Mouse (Mus musculus) megakaryocyte-erythroid progenitor cell, adult 5-6 weeks (primary cell): ENCODE results near the gene Mipol1. TPM values are rescaled to one million over a fixed set of nuclear protein-coding genes. Genes with fewer than 3 reads are reported as not detected.

Experiments used
- ATAC-seq: replicated peaks from 2 replicates; pipeline ENCODE4 v1.8.0; 2016; ENCODE audit warnings: mild to moderate bottlenecking, inconsistent platforms; ENCODE audit not compliant: severe bottlenecking, poor library complexity, low FRiP score, low TSS enrichment
- total RNA-seq, 2 experiments: library from RNA; stranded (forward) in 1 of 2; stranded (reverse) in 1 of 2; fragments of 200-1000, 215-1000 nt in 1 of 2; fragments of >200 nt in 1 of 2; fragmentation: Nextera tagmentation in 1 of 2; gene quantifications; 2 replicates each; pipeline ENCODE4 v1.2.3; 2014 to 2017

Mipol1 gene
- total RNA-seq, 2 experiments from 2014 or later = 20.2 to 25.6 TPM

DNA sequence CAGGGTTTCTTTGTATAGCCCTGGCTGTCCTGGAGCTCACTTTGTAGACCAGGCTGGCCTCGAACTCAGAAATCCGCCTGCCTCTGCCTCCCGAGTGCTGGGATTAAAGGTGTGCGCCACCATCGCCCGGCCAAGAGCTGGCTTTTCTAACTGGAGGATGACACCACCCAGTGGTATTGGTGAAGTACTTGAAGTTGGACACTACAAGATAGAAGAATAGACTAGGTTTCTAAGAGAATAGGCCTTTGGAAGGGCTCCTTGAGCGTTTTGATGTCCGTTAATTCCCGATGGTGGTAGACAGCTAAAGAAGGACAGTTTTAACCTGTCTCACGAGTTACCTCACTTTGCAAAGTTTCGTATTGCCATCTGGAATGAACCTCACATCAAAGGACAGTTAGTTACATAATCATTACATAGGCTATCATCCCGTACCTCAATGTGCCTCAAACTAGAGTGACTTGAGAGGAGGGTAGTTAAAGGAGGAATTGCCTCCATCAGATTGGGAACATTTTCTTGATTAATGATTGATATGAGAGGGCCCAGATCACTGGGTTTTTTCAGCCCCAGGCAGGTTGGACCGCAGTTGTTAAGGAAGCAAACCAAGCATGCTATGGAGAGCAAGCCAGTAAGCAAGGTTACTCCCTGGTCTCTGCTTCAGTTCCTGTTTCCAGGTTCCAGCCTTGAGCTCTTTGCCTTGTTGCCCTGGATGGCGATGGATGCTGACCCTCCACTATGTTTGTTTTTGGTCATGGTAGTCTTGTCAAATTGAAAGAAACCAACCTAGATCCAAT is 1.1 kb downstream of the Mipol1 start:
- peak; percentile 53; the same call in 1 of the 2 replicates for ATAC-seq

DNA sequence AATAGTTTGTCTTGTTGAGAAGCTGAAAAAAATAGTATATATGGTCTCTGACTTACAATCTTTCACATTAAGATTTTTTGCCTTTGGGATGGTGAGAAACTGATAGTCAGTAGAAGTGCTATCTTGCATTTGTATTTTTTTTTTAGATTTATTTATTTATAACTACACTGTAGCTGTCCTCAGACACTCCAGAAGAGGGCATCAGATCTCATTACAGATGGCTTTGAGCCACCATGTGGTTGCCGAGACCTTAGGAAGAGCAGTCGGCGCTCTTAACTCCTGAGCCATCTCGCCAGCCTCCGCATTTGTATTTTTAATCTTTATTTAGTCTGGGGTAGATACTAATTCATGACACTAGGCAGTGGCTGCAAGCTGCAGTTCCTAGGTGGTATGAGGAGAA is 3.2 kb downstream of the Mipol1 start:
- ATAC-seq = no peak

DNA sequence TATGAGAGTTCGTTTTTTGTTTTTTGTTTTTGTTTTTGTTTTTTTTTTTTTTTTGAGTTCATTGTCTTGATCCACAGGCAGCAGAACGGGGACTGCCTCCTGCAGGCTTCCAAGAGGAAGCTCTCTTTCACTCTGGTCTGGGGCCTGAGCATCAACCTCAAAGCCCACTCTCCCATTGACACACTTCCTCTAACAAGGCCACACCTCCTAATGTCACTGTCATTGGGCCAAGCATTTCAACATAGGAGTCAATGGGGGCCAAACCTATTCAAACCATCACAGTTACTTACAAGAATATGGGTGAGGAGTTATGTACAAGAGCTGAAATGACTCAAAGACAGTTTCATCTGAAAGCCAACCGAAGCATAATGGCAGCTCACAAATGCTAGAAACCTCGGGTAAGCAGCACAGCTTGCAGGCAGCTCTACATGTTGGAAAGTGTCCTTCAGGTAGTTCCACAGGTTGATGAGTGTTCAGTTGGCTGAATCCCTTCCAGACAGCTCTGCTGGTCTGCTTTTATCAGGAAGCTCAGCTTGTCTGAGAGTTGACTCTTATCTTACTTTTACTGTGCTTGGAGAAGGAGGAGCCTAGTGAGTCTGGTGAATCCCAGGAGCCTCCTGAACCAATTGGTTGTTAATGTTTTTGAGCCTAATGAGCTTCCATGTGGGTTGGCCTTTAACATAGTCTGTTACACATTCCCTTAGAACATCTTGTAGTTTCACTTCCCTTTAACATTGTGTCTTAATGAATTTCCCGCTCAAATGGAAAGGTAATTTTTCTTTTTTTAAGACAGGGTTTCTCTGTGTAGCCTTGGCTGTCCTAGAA is 13.7 kb downstream of the Mipol1 start:
- peak; percentile 97 for ATAC-seq

GRCm38 (mm10) chr12:57258572-57258971 is 28.3 kb downstream of the Mipol1 start:
- ATAC-seq = no peak

GRCm38 (mm10) chr12:57275456-57275855 is 45.2 kb downstream of the Mipol1 start:
- ATAC-seq = no peak

GRCm38 (mm10) chr12:57281155-57282114 is 51.2 kb downstream of the Mipol1 start:
- peak; percentile 63; the same call in 1 of the 2 replicates for ATAC-seq

- no peak for ATAC-seq
These were observed 55.3 kb downstream of the Mipol1 start for GRCm38 (mm10) chr12:57285303-57286059.

GRCm38 (mm10) chr12:57307337-57307736 is 77.1 kb downstream of the Mipol1 start:
- no peak for ATAC-seq

GRCm38 (mm10) chr12:57307748-57308147 is 77.5 kb downstream of the Mipol1 start:
- ATAC-seq = no peak

DNA sequence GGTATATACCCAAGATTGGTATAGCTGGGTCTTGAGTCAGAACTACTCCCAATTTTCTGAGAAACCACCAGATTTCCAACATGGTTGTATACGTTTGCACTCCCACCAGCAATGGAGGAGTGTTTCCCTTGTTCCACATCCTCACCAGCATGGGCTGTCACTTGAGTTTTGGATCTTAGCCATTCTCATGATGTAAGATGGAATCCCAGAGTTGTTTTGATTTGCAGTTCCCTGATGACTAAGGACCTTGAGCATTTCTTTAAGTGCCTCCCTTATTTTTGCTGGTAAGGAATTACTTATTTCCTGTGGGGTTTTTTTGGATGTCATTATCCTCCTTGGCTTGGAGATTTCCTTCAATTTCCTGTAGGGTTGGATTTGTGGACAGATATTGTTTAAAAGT is 108.8 kb downstream of the Mipol1 start:
- no peak for ATAC-seq

- ATAC-seq = no peak
These were observed 109.9 kb downstream of the Mipol1 start for GRCm38 (mm10) chr12:57340111-57340510.

- no peak for ATAC-seq
These were observed 132.5 kb downstream of the Mipol1 start for GRCm38 (mm10) chr12:57362732-57363131.

DNA sequence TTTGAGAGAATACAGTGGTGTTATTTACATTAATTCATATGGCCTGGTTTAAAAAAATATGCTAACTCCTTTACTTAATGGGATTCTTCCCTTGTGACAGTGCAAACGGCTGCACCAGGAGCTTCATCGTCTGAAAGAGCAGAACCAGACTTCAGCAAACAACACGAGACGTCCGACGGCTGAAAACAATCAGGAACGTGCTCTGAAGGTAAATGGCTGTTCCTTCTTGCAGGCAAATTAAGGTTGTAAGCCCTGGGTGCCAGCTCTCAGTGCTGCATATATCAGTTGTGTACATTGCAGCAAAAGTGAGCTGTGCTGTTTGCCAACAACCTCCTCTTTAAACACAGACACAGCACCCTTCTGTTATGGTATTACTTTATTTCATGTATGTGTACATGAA is 133.8 kb downstream of the Mipol1 start:
- ATAC-seq = no peak

DNA sequence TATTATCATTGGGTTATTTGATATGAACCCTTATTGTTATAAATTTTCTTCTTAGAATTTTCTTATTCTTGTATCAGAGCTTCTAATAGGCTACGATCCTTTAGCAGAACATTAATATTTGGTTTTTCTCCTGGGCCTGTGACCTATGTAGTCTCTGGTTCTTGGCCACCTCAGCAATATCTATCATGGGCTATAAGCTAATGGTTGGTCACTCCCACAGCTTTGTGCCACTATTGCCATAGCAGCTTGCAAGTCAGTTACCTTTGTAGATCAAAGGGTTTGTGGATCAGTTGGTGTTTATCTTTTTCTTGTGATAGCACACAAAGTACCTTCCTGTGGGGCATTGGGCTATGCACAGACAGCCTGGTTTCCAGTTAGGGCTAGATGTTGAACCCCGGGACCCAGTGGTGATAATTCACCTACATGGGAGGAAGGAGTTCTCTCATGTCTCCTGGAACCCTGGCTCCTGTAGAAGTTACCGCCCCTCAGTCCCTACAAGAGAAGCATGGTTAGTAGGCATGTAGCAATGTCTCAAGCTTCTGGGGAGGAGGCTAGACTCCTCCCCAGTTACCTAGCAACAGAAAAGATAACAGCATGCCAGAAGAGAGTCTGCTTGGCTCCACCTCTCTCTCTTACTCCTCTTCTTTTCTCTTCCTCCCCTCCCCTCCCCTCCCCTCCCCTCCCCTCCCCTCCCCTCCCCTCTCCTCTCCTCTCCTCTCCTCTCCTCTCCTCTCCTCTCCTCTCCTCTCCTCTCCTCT is 141.7 kb downstream of the Mipol1 start:
- ATAC-seq = peak; percentile 77; the same call in 1 of the 2 replicates

- ATAC-seq = no peak
These were observed 152.6 kb downstream of the Mipol1 start for GRCm38 (mm10) chr12:57382797-57383196.

- ATAC-seq = no peak
These were observed 157.5 kb downstream of the Mipol1 start for GRCm38 (mm10) chr12:57387588-57388292.

GRCm38 (mm10) chr12:57399547-57399946 is 169.3 kb downstream of the Mipol1 start:
- no peak for ATAC-seq
